Mouse (Mus musculus) telencephalon, adult 2 months (tissue): ENCODE results near the gene Smad3.

Source experiments
- DNase-seq: peaks from one replicate; pipeline ENCODE4 v3.0.0-alpha.2; 2011; ENCODE audit warnings: low read depth, low spot score

The Smad3 gene

DNA sequence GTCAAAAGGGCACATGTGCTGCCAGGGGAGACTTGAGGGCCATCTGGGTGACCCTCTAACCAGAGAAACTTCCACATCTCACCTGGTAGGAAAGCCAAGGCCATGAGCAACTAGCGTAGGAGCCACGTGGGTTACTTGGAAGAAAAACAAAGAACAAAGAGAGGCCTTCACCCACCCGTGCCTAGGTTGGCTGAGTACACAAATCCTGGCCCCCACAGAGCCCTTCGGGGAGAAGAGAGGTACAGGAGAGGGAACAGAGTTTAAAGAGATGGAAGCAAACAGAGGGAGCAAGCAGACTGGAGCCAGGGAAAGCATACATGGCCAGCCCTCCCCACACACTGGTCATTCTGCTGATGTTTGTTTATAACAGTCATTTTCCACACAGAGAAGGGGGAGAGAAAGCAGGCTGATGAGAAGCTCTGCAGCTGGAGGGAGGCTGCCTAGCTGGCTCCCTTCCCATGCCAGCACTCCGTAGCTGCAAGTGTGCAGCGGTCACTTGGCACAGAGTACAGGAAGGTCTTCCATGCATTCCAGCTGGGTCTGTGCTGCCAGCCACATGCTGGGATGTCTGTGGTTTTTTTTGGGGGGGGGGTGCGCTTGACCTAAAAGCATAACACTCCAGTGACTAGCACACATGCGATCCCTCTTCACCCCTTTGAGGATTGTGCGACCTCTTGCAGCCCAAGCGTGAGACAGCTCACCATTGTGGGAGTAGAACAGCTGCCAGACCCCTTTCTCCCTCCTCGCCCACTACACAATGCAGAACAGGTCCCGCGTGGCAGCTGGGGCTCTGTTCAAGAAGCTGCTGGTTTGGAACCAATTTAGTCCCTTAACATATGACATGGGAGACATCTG lies 92.8 kb downstream of the Smad3 start:
- no peak for DNase-seq

DNA sequence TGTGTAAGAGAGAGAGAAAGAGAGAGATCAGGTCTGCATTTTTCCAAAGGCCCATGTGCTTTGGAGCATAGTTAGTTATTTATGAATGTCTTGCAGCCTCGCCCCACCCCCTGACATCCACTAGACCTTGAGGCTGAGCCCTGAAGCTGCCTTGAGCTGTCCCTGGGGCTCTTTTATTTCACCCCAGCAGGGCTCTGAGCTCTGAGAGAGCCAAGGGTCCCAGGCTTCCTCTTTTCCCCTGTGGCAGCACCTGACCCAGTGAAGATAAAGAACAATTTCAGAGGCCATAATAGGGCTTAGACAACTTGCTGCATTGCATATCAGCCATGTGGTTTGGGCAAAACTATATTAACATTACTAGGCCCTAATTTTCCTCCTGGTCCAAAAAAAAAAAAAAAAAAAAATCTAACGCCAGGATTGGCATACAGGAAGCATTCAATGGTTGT lies 93.5 kb downstream of the Smad3 start:
- DNase-seq, result no peak

DNA sequence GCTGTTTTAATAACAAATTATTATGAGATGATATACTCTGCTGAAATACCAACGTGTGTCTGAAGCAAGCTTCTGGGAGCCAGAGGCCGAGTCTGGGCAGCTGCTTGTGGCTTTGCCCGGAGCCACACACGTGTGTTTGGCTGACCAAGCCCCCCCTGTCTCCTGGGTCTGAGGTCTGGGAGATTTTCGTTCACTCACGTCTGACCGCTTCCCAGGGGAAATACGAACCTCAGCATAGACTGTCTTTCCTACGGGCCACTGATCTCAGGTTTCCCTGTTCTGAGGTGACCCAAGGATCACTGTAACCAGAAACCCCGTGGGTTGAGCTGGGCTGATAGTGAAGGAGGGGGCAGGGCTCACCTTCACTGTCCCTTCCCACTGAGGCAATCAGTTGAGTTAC lies 94.6 kb downstream of the Smad3 start:
- no peak for DNase-seq

DNA sequence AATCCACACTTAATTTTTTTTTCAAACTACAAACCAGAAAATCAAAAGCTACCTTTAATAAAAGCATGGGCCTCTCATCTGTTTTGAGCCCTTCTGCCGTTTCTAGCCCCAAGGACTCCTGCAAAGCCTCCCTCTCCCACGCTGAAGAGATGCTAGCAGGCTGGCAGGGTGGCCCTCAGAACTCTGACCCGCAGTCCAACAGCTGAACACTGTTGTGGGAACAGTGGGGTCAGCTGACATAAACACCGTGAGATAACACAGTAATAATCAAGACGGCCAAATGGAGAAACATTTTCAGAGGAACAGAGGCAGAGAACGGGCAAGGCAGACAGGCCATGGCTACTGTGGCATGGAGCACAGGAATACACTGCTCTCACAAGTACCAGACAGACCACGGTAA lies 95.0 kb downstream of the Smad3 start:
- no peak for DNase-seq

DNA sequence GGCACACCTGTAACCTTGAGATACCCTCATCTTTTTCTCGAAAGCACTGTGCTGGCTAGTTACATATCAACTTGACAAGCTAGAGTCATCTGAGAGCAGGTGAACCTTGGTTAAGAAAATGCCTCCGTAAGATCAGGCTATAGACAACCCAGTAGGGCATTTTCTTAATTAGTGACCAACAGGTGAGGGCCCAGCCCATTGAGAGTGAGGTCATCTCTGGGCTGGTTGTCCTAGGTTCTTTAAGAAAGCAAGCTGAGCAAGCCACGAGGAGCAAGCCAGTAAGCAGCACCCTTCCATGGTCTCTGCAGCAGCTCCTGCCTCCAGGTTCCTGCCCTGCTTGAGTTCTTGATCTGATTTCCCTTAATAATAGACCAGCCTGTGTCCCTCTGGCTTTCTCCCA lies 97.1 kb downstream of the Smad3 start:
- DNase-seq, result no peak

DNA sequence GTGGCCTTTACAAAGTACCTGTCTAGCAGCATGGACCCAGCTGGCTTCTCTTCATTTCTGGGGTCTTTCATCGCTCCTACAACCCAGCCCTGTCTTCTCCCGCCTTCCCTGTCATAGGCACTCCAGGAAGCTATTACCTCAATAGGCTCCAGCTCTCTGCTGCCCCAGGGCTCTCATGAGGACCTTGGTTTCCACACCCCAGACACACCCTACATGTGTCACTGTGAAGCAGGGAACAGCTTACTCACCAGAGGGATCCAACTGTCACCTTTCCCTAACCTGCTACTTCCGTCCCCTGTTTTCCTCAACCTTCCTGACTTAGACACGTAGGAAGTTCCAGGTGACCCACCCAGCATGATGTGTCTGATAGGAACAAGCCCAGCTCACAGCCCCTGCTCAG lies 97.7 kb downstream of the Smad3 start:
- DNase-seq, result no peak

GRCm38 (mm10) chr9:63658970-63659371 lies 98.8 kb downstream of the Smad3 start:
- no peak for DNase-seq

DNA sequence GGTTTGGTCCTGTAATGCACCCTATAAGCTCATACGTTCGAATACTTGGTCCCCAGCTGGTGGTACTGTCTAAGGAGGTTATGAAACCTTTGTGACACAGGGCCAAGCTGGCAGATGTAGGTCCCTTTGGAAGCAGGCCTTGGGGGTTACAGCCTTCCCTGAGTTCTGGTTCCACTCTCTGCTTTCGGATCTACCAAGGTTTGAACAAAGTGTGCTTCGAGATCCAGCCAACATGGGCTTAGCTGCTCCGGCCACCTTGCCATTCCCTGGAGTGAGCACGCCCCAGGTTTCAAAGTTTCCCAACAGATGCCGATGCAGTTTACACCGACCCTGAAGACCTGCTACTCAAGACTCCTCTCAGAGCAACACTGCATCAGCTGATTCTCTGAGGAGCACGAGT lies 99.4 kb downstream of the Smad3 start:
- no peak for DNase-seq

- DNase-seq, result no peak
Observed at GRCm38 (mm10) chr9:63657167-63657566, 100.6 kb downstream of the Smad3 start.

- DNase-seq, result no peak
Observed at GRCm38 (mm10) chr9:63655092-63655491, 102.7 kb downstream of the Smad3 start.

DNA sequence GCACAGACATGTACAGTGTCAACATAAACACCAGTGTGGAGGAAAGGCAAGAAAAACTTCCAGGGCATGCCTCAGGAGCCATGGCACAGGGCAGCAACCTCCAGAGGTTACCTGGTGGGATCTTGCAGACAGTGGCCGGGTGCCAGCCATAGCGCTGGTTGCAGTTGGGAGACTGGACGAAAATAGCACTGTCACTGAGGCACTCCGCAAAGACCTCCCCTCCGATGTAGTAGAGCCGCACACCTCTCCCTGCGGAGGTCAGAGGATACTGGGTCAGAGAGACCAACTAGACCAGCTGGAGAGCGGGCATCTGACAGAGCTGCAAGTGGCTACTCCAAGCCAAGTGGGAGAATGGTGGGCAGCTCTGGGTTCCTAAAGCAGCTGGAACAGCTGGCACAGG lies 103.2 kb downstream of the Smad3 start:
- DNase-seq, result no peak

DNA sequence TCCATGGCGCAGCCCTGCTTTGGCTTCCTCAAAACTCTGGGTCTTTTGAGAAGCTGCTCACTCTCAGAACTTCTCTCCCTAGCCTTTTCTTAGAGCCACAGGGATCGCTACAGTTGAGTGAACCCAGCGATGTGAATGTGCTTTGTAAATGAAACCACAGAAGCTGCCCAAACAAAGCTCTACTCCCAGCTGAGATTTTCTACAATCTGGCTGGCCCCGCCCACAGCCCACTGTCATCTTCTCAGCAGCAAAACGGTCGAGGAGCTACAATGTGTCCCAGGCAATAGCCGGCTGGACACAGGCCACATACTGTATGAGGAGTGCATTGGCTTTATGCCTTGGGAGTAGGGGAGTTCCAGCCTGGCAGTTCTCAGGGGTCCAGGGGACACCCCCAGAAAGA lies 104.1 kb downstream of the Smad3 start:
- DNase-seq, result no peak

GRCm38 (mm10) chr9:63651594-63651993 lies 106.2 kb downstream of the Smad3 start:
- DNase-seq, result no peak

- DNase-seq, result no peak
Observed at GRCm38 (mm10) chr9:63650905-63651304, 106.9 kb downstream of the Smad3 start.

DNA sequence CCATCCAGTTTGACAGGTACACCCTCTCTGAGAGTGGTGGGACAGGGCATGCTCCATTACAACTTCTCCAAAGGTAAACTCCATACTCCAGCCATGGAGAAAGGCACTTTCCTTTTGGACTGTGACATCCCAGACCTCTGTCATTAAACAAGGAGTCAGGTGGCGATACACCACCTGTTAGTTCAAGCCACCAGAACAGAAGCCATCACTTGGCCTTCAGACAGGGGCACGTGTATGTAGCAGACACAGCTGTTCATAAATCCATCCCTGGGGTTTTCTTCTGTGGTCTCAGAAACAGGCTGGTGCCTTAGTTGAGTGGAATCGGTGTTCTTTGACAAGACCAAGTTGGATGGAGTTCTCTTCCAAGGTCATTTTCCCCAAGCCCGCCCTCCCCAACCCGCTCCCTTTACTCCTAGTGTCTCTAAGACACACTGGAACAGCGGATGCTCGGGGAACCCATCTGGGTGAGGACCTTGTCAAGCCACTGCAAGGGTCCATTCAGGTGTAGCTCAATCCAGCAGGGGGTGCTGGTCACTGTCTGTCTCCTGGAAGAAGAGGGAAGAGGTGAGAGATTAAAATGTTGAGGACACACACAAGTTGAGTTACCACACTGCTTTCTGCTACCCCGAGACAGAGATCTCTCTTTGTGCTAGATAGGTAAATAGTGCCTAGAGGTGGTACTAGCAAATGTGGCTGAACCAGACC lies 107.8 kb downstream of the Smad3 start:
- no peak for DNase-seq

- no peak for DNase-seq
Observed at GRCm38 (mm10) chr9:63648520-63648918, 109.3 kb downstream of the Smad3 start.

GRCm38 (mm10) chr9:63647581-63648519 lies 109.9 kb downstream of the Smad3 start:
- DNase-seq, result no peak

DNA sequence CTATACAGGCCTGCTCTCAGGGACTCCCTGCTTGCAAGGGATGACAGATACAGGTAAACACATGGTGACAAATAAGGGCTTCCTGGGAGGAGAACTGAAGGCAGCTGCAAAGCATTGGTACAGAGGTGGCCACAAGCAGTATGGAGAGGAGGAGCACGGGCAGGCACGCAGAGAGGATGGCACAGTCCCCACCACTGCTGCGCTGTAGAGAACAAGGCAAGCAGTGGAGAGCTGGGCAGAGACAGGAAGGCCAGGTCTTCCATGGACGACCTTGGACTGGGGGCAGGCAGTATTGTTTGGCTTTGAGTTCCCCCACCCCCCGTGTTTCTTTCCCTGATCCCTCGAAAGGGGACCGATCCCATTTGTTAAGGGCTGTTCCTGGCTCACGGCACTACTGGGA lies 112.7 kb downstream of the Smad3 start:
- DNase-seq, result no peak

GRCm38 (mm10) chr9:63644011-63644410 lies 113.8 kb downstream of the Smad3 start:
- no peak for DNase-seq

DNA sequence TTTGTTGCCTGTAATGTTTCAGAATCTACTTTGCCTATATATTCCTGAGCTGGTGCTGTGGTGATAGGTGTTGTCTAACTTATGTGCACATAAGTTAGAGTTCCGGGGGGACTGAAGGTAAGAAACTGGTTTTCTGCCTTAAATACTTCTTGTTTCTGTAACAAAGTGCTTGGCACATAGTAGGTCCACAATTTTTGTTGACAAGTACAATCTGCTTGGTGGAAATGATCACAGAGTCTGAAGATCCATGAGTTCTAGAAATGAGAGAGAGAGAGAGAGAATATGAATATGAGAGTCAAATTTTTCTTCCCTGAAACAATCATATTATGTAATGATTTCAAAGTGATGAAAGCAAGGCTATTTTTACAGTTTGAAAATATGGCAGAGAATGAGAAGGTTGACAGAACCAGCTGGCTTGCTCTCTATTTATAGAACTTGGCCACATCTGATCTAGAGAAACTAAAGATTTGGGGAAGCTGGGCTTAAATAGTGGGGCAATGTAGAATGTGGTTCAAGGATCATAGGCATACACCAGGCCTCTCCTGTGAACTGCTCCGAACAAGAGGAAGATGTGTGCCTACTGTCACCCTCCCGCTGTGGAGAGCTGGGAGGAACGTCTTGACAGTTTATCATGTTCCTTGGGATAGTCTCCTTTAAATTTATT lies 115.7 kb downstream of the Smad3 start:
- peak; percentile 84 for DNase-seq

DNA sequence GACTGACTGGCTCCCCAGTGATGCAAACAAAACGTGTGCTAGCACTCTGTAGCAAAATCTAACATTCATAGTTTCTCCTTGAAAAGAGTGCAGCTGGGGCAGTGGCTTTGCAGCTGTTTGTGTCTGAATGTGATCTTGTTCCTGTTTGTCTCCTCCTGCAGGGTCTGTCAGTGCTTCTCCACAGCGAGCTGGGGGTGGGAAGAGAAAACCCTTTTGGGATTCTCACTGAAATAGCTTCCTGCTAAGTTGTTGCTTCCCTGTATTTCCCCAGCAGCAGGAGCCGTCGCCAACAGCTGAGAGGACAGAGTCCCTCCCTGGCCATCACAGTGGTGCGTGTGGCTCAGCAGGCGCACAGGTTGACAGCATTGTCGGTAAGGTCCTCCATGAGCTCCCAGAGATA lies 121.7 kb downstream of the Smad3 start:
- DNase-seq, result no peak
